Mouse (Mus musculus): ENCODE data around the gene Krtcap2. TPM values are rescaled to one million over a fixed set of nuclear protein-coding genes. Genes with fewer than 3 reads are reported as not detected.

The Krtcap2 gene
- total and polyA plus RNA-seq, 2 experiments from 2014 or later, result 41.8 to 192 TPM

GRCm38 (mm10) chr3:89218271-89218670, 27.5 kb upstream of the Krtcap2 start:
- Histone ChIP-seq H3K4me3 (ENCODE audit: low read depth, low read length) (no peak overlapping the region), H3K4me2 (ENCODE audit: low read depth, low read length) (no peak overlapping the region), H3K27me3 (ENCODE audit: control insufficient read depth, insufficient read depth, low read length) (no peaks in the 10 kb centered on the region), H3K9ac (replicated peaks; ENCODE audit: low read depth, low read length) (no peak overlapping the region), H3K4me1 (ENCODE audit: control insufficient read depth, insufficient read depth) (peaks cover 5% of the 10 kb centered on the region), H3K36me3 (replicated peaks; ENCODE audit: control insufficient read depth, insufficient read depth, low read length) (no peaks in the 10 kb centered on the region), H3K27ac (ENCODE audit: low read depth) (no peak overlapping the region), H3K9me3 (replicated peaks; ENCODE audit: control insufficient read depth, low read length) (no peaks in the 10 kb centered on the region)
- DNase-seq (ENCODE audit: low spot score), result no peak
- ATAC-seq (ENCODE audit: insufficient read depth, low read depth), result no peak
- 79% methylated on average over 1 of the region's 1 CpGs for WGBS
- no peak for TF ChIP-seq EP300 (IDR thresholded peaks at IDR 0.05; ENCODE audit: low read depth)
- TF ChIP-seq CTCF (IDR thresholded peaks at IDR 0.05; ENCODE audit: low read depth), result no peak

GRCm38 (mm10) chr3:89219546-89219945, 26.2 kb upstream of the Krtcap2 start:
- Histone ChIP-seq H3K9ac (replicated peaks; ENCODE audit: low read depth, low read length) (no peak overlapping the region), H3K36me3 (replicated peaks; ENCODE audit: control insufficient read depth, insufficient read depth, low read length) (no peaks in the 10 kb centered on the region), H3K4me1 (ENCODE audit: control insufficient read depth, insufficient read depth) (0 out of 2 replicates have a peak, but pooled peaks cover 4% of the 10 kb centered on the region), H3K27me3 (ENCODE audit: control insufficient read depth, insufficient read depth, low read length) (no peaks in the 10 kb centered on the region), H3K4me3 (ENCODE audit: low read depth, low read length) (no peak overlapping the region), H3K9me3 (replicated peaks; ENCODE audit: control insufficient read depth, low read length) (no peaks in the 10 kb centered on the region), H3K4me2 (ENCODE audit: low read depth, low read length) (no peak overlapping the region), H3K27ac (ENCODE audit: low read depth) (no peak overlapping the region)
- WGBS, result 22% methylated on average over 8 of the region's 8 CpGs
- DNase-seq (ENCODE audit: low spot score) (no peak), ATAC-seq (ENCODE audit: insufficient read depth, low read depth) (no peak)
- no peak for TF ChIP-seq EP300 (IDR thresholded peaks at IDR 0.05; ENCODE audit: low read depth)
- no peak for TF ChIP-seq CTCF (IDR thresholded peaks at IDR 0.05; ENCODE audit: low read depth)

GRCm38 (mm10) chr3:89221167-89221566, 24.6 kb upstream of the Krtcap2 start:
- ATAC-seq (ENCODE audit: insufficient read depth, low read depth) (no peak), DNase-seq (ENCODE audit: low spot score) (no peak)
- H3K4me3 ChIP-seq (ENCODE audit: low read depth, low read length), result no peak overlapping the region
- peaks cover 7% of the 10 kb centered on the region; the same call in 1 of the 2 replicates for H3K27me3 ChIP-seq (ENCODE audit: control insufficient read depth, insufficient read depth, low read length)
- TF ChIP-seq EP300 (IDR thresholded peaks at IDR 0.05; ENCODE audit: low read depth), result no peak
- TF ChIP-seq CTCF (IDR thresholded peaks at IDR 0.05; ENCODE audit: low read depth), result no peak
- 72% methylated on average over 5 of the region's 5 CpGs for WGBS
- no peak overlapping the region for H3K4me2 ChIP-seq (ENCODE audit: low read depth, low read length)
- H3K27ac ChIP-seq (ENCODE audit: low read depth), result no peak overlapping the region
- H3K9ac ChIP-seq (replicated peaks; ENCODE audit: low read depth, low read length), result no peak overlapping the region
- H3K9me3 ChIP-seq (replicated peaks; ENCODE audit: control insufficient read depth, low read length), result no peaks in the 10 kb centered on the region
- no peaks in the 10 kb centered on the region for H3K36me3 ChIP-seq (replicated peaks; ENCODE audit: control insufficient read depth, insufficient read depth, low read length)
- H3K4me1 ChIP-seq (ENCODE audit: control insufficient read depth, insufficient read depth), result no peaks in the 10 kb centered on the region

- no peaks in the 10 kb centered on the region for H3K36me3 ChIP-seq (replicated peaks; ENCODE audit: control insufficient read depth, insufficient read depth, low read length)
- WGBS, result 77% methylated on average over 11 of the region's 11 CpGs
- H3K4me1 ChIP-seq (ENCODE audit: control insufficient read depth, insufficient read depth), result peaks cover 11% of the 10 kb centered on the region
- no peak for DNase-seq (ENCODE audit: low spot score)
- peaks cover 15% of the 10 kb centered on the region; the same call in 1 of the 2 replicates for H3K27me3 ChIP-seq (ENCODE audit: control insufficient read depth, insufficient read depth, low read length)
- no peak for TF ChIP-seq EP300 (IDR thresholded peaks at IDR 0.05; ENCODE audit: low read depth)
- no peak for TF ChIP-seq CTCF (IDR thresholded peaks at IDR 0.05; ENCODE audit: low read depth)
- H3K27ac ChIP-seq (ENCODE audit: low read depth), result no peak overlapping the region
- no peak overlapping the region for H3K4me3 ChIP-seq (ENCODE audit: low read depth, low read length)
- no peak overlapping the region for H3K9ac ChIP-seq (replicated peaks; ENCODE audit: low read depth, low read length)
- no peaks in the 10 kb centered on the region for H3K9me3 ChIP-seq (replicated peaks; ENCODE audit: control insufficient read depth, low read length)
- H3K4me2 ChIP-seq (ENCODE audit: low read depth, low read length), result no peak overlapping the region
- ATAC-seq (ENCODE audit: insufficient read depth, low read depth), result no peak
Observed at GRCm38 (mm10) chr3:89224796-89225195, 21.0 kb upstream of the Krtcap2 start.

- WGBS, result 75% methylated on average over 12 of the region's 12 CpGs
- no peak overlapping the region for H3K4me2 ChIP-seq (ENCODE audit: low read depth, low read length)
- TF ChIP-seq CTCF (IDR thresholded peaks at IDR 0.05; ENCODE audit: low read depth) (no peak), EP300 (IDR thresholded peaks at IDR 0.05; ENCODE audit: low read depth) (no peak)
- peaks cover 11% of the 10 kb centered on the region for H3K4me1 ChIP-seq (ENCODE audit: control insufficient read depth, insufficient read depth)
- DNase-seq (ENCODE audit: low spot score) (no peak), ATAC-seq (ENCODE audit: insufficient read depth, low read depth) (no peak)
- H3K9ac ChIP-seq (replicated peaks; ENCODE audit: low read depth, low read length), result no peak overlapping the region
- no peaks in the 10 kb centered on the region for H3K36me3 ChIP-seq (replicated peaks; ENCODE audit: control insufficient read depth, insufficient read depth, low read length)
- H3K27me3 ChIP-seq (ENCODE audit: control insufficient read depth, insufficient read depth, low read length), result peaks cover 19% of the 10 kb centered on the region; the same call in 1 of the 2 replicates
- no peak overlapping the region for H3K4me3 ChIP-seq (ENCODE audit: low read depth, low read length)
- H3K9me3 ChIP-seq (replicated peaks; ENCODE audit: control insufficient read depth, low read length), result no peaks in the 10 kb centered on the region
- H3K27ac ChIP-seq (ENCODE audit: low read depth), result no peak overlapping the region
Observed at GRCm38 (mm10) chr3:89225321-89225815, 20.4 kb upstream of the Krtcap2 start.

GRCm38 (mm10) chr3:89225918-89226317, 19.8 kb upstream of the Krtcap2 start:
- Histone ChIP-seq H3K4me2 (ENCODE audit: low read depth, low read length) (no peak overlapping the region), H3K27ac (ENCODE audit: low read depth) (no peak overlapping the region), H3K36me3 (replicated peaks; ENCODE audit: control insufficient read depth, insufficient read depth, low read length) (no peaks in the 10 kb centered on the region), H3K9ac (replicated peaks; ENCODE audit: low read depth, low read length) (no peak overlapping the region), H3K4me3 (ENCODE audit: low read depth, low read length) (no peak overlapping the region), H3K27me3 (ENCODE audit: control insufficient read depth, insufficient read depth, low read length) (peaks cover 21% of the 10 kb centered on the region; the same call in 1 of the 2 replicates), H3K4me1 (ENCODE audit: control insufficient read depth, insufficient read depth) (peaks cover 11% of the 10 kb centered on the region), H3K9me3 (replicated peaks; ENCODE audit: control insufficient read depth, low read length) (no peaks in the 10 kb centered on the region)
- no peak for DNase-seq (ENCODE audit: low spot score)
- 76% methylated on average over 4 of the region's 4 CpGs for WGBS
- TF ChIP-seq CTCF (IDR thresholded peaks at IDR 0.05; ENCODE audit: low read depth) (no peak), EP300 (IDR thresholded peaks at IDR 0.05; ENCODE audit: low read depth) (no peak)
- ATAC-seq (ENCODE audit: insufficient read depth, low read depth), result no peak
